Mouse (Mus musculus) heart, postnatal 0 days (tissue): ENCODE results near the gene Pde6g. TPM values are rescaled to one million over a fixed set of nuclear protein-coding genes. Genes with fewer than 3 reads are reported as not detected.

ENCODE experiments used
- ATAC-seq: fragments of 200-750 bp; cut with Nextera tagmentation; 2 replicates; pipeline ENCODE4 v1.8.0; 2017; ENCODE audit warnings: low read depth, moderate number of reproducible peaks, moderate library complexity; ENCODE audit not compliant: insufficient read depth
- DNase-seq: peaks from one replicate; pipeline ENCODE4 v3.0.0-alpha.2; 2016; ENCODE audit warnings: low spot score
- H3K27ac ChIP-seq: fragments of 300-500 bp; sonication (generic); 2 replicates; pipeline ENCODE4 v1.5.1; 2014; ENCODE audit warnings: low read depth, mild to moderate bottlenecking
- H3K27me3 ChIP-seq: fragments of 300-500 bp; sonication (generic); 2 replicates; pipeline ENCODE4 v1.6.1; 2014; ENCODE audit warnings: low read length, mixed read lengths; ENCODE audit not compliant: control insufficient read depth, insufficient read depth
- H3K36me3 ChIP-seq: fragments of 300-500 bp; sonication (generic); replicated peaks from 2 replicates; pipeline ENCODE4 v1.6.1; 2014; ENCODE audit warnings: low read length, mixed read lengths; ENCODE audit not compliant: control insufficient read depth, insufficient read depth
- H3K4me1 ChIP-seq: fragments of 300-500 bp; sonication (generic); 2 replicates; pipeline ENCODE4 v1.6.1; 2014; ENCODE audit warnings: antibody characterized with exemption; ENCODE audit not compliant: control insufficient read depth, insufficient read depth
- H3K4me2 ChIP-seq: fragments of 300-500 bp; sonication (generic); 2 replicates; pipeline ENCODE4 v1.6.1; 2014; ENCODE audit warnings: low read depth, mild to moderate bottlenecking, low read length, moderate library complexity
- H3K4me3 ChIP-seq: fragments of 300-500 bp; sonication (generic); 2 replicates; pipeline ENCODE4 v1.5.1; 2014; ENCODE audit warnings: low read depth, low read length
- H3K9ac ChIP-seq: fragments of 300-500 bp; sonication (generic); replicated peaks from 2 replicates; pipeline ENCODE4 v1.6.1; 2014; ENCODE audit warnings: low read depth, low read length, mixed read lengths
- H3K9me3 ChIP-seq: fragments of 300-500 bp; sonication (generic); replicated peaks from 2 replicates; pipeline ENCODE4 v1.6.1; 2016; ENCODE audit warnings: low read length; ENCODE audit not compliant: control insufficient read depth
- CTCF ChIP-seq: IDR thresholded peaks from 2 replicates; pipeline ENCODE4 v1.5.1; 2016; ENCODE audit warnings: antibody characterized with exemption, control low read depth, low read depth
- EP300 ChIP-seq: IDR thresholded peaks from 2 replicates; pipeline ENCODE4 v1.6.1; 2016; ENCODE audit warnings: antibody characterized with exemption, low read depth
- WGBS: fragments of 180-500 bp; shearing (Covaris S2); extraction: QIAGEN DNeasy Blood & Tissue Kit; methylation state at CpG from one replicate; pipeline ENCODE4 v1.1.7; 2014; 5-methylcytosine and 5-hydroxymethylcytosine counted together
- polyA plus RNA-seq: library from polyadenylated mRNA; unstranded; fragments of >200 nt; fragmentation: Nextera tagmentation; extraction: Ambion mirVana; gene quantifications from 2 replicates; pipeline ENCODE4 v1.2.1, GENCODE M21; 2015
- total RNA-seq: library from RNA; depleted of rRNA; stranded (reverse); fragments of >200 nt; gene quantifications from 2 replicates; pipeline ENCODE4 v1.2.3, GENCODE M21; 2014; ENCODE audit warnings: low replicate concordance

The Pde6g gene
- total and polyA plus RNA-seq, 2 experiments from 2014 or later: 0.33 TPM; not detected in 1

DNA sequence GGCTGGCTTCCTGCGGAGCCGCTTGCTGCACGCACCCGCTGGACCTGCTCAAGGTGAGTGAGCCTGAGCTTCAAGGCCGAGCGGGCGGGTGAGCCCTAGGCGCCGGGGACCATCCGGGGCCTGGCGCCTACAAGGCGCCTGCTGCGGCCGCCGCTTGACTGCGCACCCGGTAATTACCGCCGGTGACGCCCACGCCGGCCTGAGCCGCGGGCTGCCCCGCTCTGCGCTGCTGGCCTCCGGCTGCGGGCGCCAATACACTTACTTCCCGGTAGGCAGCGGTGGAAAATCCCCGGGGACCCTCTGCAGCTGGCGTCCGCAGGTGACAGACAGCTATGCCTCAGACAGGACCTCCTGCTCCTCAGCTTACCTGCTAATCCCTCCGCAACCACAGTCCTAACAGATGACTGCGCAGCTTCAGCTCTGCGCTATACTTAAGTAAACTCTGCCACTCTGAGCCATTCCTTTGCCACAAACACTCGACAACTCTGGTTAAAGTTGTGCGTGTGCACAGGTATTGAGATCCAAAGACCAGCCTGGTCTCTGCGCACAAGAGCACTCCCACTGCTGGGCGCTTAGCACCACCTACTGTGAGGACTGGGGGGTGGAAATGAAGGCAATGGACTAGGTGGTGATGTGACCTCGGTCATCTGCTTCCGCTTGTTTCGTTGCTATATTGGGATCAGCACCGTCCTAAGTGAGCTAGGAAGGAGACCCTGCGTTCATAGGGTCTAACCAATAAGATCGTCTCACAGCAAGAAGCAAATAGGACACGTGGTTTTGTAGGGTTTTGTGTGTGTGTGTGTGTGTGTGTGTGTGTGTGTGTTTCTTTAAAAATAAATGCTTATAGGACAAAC lies 39.0 kb upstream of the Pde6g start:
- peak; percentile 80 for DNase-seq
- ATAC-seq: peak; percentile 60
- Histone ChIP-seq H3K36me3 (peaks cover 49% of the 10 kb centered on the region), H3K4me2 (peak overlapping the region; percentile 97), H3K4me1 (peaks cover 19% of the 10 kb centered on the region), H3K4me3 (peak overlapping the region; percentile 95), H3K9ac (peak overlapping the region; percentile 73), H3K27ac (peak overlapping the region; percentile 81), H3K9me3 (no peaks in the 10 kb centered on the region), H3K27me3 (no peaks in the 10 kb centered on the region)
- TF ChIP-seq CTCF (peak; percentile 33), EP300 (no peak)
- WGBS: 0% methylated on average over 45 of the region's 48 CpGs

DNA sequence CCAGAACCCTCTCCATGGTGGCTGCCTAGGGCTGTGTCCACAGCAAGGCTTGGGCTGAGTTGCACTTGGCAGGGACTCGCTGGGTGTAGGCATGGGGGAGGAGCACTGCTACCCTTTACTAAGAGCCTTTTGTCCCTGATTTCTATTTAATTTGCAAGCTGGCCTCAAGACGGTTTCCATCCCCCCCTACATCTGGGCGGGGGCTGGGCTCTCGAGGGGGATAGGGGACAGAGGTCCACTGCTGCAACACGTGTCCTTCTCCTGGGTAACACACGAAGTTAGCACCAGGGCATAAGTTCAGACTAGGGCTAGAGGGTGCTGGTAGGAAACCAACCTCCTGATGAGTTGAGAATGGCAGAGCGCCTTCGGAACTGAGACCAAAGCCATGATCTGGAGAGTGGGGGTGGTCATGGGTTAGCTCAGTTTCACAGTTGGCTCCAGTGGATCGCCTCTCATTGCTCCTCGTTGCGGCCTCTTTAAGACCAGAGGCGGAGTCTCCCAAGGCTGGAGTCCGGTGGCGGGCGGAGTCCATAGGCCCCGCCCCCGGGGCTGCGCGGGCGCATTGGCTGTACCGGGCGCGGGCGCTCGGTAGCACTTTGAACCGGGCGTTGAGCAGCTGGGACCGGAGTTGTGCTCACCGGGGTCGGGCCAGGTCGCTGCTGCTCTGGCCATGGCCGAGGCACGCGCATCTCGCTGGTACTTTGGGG lies 38.2 kb upstream of the Pde6g start, which contains the start of gene Slc25a10:
TSS of gene Slc25a10 (plus strand) at position 524 of the 707 bp plus-strand sequence.
- H3K36me3 ChIP-seq: peaks cover 49% of the 10 kb centered on the region
- WGBS: under 1% methylated on average over 35 of the region's 35 CpGs
- H3K27ac ChIP-seq: peak within 1 kb of the TSS; percentile 81
- no peak for TF ChIP-seq CTCF
- no peak for TF ChIP-seq EP300
- peak within 1 kb of the TSS; percentile 73 for H3K9ac ChIP-seq
- ATAC-seq: peak; percentile 85
- no peaks in the 10 kb centered on the region for H3K9me3 ChIP-seq
- H3K4me1 ChIP-seq: peaks cover 19% of the 10 kb centered on the region
- H3K4me3 ChIP-seq: peak within 1 kb of the TSS; percentile 95
- H3K4me2 ChIP-seq: peak within 1 kb of the TSS; percentile 97
- no peaks in the 10 kb centered on the region for H3K27me3 ChIP-seq
- peak; percentile 92 for DNase-seq

DNA sequence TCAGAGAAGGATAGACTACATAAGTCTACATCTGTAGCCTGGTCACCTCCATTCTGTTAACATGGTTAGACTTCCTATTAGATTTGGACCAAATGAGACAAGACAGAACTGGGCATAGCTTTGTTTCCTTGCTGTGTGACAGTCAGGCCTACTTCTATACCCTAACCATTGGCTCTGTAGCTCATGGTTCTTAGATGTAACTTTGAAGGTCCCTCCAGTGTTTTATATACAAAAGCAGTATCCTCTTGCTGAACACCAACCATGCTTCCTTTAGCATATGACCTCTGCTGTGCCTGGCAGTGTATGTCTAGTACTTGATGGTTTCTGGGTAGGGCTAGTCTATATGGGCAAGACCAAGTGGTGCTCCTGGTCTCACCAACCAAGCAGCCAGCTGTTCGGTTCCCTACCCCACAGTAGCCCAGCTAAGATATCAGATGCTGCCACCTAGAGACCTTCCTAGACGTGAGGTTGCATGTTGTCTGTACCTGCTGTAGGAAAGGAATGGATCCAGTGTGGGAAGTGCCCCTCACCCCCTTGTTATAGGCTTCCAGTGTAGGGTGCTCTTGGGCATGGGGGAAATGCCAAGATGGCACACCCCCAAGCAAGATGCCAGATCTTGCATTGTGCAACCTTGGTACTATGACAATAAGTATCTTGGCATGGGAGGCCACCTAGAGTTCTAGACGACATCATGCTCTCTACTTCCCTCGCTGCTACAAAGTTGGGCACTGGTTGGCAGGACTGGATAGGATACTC lies 37.2 kb upstream of the Pde6g start:
- no peak for ATAC-seq
- H3K9ac ChIP-seq: no peak overlapping the region
- peak overlapping the region; percentile 97; the same call in 1 of the 2 replicates for H3K4me2 ChIP-seq
- no peak for DNase-seq
- H3K36me3 ChIP-seq: peaks cover 42% of the 10 kb centered on the region
- H3K4me3 ChIP-seq: no peak overlapping the region
- H3K27ac ChIP-seq: no peak overlapping the region
- no peaks in the 10 kb centered on the region for H3K9me3 ChIP-seq
- TF ChIP-seq EP300 (no peak), CTCF (no peak)
- WGBS: 32% methylated on average over 4 of the region's 4 CpGs
- no peaks in the 10 kb centered on the region for H3K27me3 ChIP-seq
- H3K4me1 ChIP-seq: peaks cover 24% of the 10 kb centered on the region

- TF ChIP-seq EP300: 0 out of 2 replicates have a peak, but pooled peaks have one; percentile 38
- TF ChIP-seq CTCF: peak; percentile 88
- Histone ChIP-seq H3K4me2 (no peak overlapping the region), H3K4me3 (no peak overlapping the region), H3K27ac (peak overlapping the region; percentile 22; the same call in 1 of the 2 replicates), H3K9me3 (no peaks in the 10 kb centered on the region), H3K4me1 (peaks cover 26% of the 10 kb centered on the region), H3K9ac (no peak overlapping the region), H3K36me3 (peaks cover 29% of the 10 kb centered on the region), H3K27me3 (no peaks in the 10 kb centered on the region)
- 0 out of 2 replicates have a peak, but pooled peaks have one; percentile 12 for ATAC-seq
- DNase-seq: peak; percentile 91
- WGBS: 60% methylated on average over 4 of the region's 4 CpGs
These were observed 35.9 kb upstream of the Pde6g start for GRCm38 (mm10) chr11:120489054-120489761.
